Mouse (Mus musculus) heart, adult 11 months (tissue): ENCODE measurements around the gene Egln2.

Experiments
- DNase-seq: peaks from one replicate; pipeline ENCODE4 v3.0.0; 2022

Gene Egln2

DNA sequence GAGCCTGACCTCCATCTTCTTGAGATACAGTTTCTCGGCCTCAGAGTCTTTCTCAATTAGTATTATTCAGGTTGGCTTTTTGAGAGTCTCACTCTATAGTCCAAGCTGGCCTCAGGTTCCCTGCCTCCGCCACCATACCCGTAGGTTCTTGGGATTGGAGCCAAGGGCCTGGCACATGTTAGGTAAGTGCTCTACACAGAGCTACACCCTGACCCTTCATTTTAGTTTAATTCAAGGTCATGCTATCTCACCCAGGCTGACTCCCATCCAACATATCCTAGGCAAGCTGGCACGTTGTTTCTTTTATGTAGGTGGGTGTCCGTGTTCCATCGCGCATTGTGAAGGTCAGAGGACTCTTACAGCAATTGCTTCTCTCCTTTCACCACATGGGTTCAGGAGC is 8.3 kb upstream of the Egln2 start:
- DNase-seq, result no peak

- DNase-seq, result peak; percentile 89
These were observed 7.9 kb upstream of the Egln2 start for GRCm38 (mm10) chr7:27174496-27174895.

DNA sequence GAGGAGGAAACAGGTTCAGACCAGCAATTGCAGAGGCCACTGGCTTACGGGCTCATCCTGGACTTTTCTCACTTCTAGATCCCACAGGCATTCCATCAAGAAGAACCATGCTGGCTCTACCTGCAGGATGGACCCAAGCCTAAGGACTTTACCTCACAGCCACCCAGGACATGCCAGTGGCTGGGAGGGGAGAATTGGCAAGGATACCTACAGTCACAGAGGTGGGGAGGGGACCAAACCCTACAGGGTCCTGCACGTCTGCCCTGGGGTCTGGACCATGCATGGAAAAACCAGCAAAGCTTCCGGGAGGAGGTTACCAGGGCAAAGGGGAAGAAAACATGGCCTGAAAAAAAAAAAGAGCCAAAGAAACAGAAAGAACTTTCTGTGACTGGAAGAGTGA is 4.4 kb upstream of the Egln2 start:
- peak; percentile 91 for DNase-seq

- peak; percentile 94 for DNase-seq
These were observed 1.8 kb upstream of the Egln2 start for GRCm38 (mm10) chr7:27168371-27168770.

DNA sequence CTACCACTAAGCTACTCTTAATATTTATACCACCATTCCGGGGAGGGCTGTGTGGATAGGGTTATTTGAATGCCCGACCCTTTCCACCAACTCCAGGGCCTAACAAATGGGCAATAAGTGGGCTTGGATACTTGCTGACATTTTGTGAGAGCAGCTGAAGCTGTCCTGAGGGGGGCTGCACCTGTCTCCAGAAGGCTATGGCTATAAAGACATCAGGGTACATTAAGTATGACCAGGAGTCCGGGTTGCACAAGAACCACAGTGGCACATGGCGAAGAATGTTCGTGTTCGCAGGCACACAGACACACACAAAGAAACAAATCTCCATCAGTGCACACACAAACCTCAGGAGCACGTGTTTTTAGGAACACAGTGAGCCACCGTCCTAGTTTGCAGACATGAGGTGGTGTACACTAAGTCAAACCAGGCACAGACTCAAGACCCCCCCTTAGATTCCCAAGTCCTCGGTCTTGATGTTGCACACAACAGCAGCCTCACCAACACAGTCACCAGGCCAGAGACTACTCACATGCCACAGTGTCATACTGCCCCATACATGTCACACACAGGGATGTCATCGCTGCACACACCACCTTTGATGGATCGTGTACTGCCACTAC is 983 bp upstream of the Egln2 start:
- DNase-seq, result peak; percentile 92

- peak; percentile 100 for DNase-seq
These were observed 381 bp downstream of the Egln2 start for GRCm38 (mm10) chr7:27166229-27166613.

GRCm38 (mm10) chr7:27165696-27166095 is 906 bp downstream of the Egln2 start:
- DNase-seq, result peak; percentile 89

GRCm38 (mm10) chr7:27165007-27165655 is 1.5 kb downstream of the Egln2 start:
- DNase-seq, result peak; percentile 96

DNA sequence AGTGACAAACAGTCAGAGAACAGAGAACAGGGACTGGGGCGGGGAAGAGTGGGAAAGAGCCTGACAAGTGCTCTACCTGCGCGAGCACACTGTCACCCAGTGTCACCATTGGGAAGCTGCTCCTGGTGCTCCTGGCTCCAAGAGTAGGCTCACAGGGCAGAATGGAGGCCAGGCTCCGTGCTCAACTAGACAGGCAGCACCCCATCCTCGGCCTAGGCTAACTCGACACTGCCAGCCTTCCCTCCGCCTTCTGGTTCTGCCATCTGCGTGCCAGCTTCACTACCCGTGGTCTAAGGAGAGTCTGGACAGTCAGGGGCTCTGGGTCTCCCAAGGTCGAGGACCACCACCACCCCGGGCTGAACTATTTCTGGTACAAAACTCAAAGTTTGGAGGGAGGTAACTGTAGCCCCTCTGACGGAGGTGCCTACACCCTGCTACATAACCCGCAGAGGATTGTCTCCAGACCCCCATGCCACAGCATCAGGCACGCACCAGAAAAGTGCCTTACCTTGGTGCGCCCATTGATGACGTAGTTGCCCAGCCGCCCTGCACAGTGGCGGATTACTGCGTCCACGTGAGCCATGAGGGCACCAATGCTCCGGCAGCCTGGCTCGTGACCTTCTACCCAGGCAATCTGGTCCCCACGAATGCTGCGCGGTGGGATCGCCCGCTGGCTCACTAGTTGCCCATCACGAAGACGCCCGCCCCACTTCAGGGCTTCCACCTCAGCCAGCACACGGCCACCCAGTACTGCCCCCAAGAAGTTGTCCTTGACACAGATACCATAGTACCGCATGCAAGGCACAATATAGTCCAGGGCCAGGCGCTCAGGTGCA is 2.3 kb downstream of the Egln2 start:
- peak; percentile 94 for DNase-seq

GRCm38 (mm10) chr7:27163450-27163805 is 3.2 kb downstream of the Egln2 start:
- peak; percentile 91 for DNase-seq

DNA sequence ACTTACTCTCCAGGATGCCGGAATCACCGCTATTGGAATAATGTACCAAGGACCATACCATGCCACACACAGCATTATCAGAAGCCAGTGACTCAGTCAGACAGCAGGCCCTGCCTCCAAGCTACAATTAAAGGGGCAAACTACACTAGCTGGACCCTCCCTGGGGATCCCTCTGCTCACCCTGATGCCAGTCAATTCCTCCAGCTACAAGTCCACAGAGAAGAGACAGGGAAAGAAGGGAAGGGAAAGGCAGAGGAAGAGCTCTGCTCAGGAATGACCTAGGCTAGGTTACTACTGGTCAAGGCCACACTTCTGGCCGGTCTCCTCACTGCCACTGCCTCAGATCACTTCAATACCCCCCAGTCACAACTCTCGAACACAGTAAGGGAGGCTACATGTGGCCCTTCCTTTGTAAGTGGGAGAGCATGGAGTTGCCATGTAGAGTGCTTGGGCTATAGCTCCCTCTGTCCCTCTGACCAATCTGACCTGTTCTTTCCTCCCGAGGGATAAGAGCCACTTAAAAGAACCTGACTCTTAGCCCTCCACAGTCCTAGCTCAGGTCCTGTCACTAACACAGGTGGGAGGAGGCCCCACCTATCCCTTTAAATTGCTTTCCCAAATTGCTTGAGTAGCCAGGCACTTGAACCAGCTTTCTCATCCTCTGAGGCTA is 3.7 kb downstream of the Egln2 start:
- DNase-seq, result peak; percentile 88

GRCm38 (mm10) chr7:27161744-27162143 is 4.9 kb downstream of the Egln2 start:
- DNase-seq, result peak; percentile 97

DNA sequence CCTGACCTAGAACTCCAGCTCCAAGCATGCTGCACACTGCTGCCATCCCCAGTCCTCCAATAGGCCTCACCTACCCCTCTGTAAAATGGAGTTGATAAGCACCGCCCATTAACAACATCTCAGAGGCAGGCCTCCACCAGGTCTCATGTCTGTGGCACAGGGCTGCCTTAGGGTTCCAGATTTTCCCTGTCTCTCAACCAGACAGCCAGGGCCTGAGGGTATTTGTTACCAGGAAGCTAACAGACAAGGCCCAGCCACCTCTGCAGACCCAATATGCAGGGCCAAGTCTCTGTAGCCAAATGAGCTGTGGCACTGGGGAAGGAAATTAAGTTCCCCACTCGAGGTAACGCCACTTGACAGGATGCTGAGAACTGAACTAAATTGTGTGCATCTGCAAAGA is 5.7 kb downstream of the Egln2 start:
- DNase-seq, result peak; percentile 93

GRCm38 (mm10) chr7:27159882-27160281 is 6.7 kb downstream of the Egln2 start:
- DNase-seq, result peak; percentile 99

DNA sequence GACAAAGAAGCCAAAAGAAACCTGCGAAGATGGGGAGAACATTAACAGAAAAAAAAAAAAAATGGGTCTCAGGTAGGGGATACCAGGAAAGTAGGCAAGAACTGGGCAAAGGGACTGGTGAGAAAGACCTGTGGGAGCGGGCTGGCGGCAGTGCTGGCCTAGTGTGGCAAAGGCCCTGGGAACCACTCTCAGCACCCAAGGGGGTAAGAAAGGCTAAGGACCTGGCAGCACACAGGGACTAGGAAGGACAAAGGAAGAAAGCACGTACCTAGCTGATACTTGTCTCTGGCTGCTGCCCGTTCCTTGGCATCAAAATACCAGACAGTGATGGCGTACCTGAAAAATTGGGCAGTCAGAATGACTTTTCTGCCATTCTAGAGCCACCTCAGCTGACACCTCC is 7.3 kb downstream of the Egln2 start:
- peak; percentile 92 for DNase-seq

- DNase-seq, result peak; percentile 91
These were observed 8.4 kb downstream of the Egln2 start for GRCm38 (mm10) chr7:27158171-27158570.

GRCm38 (mm10) chr7:27156005-27156404 is 10.6 kb downstream of the Egln2 start:
- peak; percentile 91 for DNase-seq

- peak; percentile 97 for DNase-seq
These were observed 13.3 kb downstream of the Egln2 start, which contains the start of gene Cyp2t4 for GRCm38 (mm10) chr7:27153205-27153764. Cyp2t4 (plus strand) TSS chr7:27153714.

DNA sequence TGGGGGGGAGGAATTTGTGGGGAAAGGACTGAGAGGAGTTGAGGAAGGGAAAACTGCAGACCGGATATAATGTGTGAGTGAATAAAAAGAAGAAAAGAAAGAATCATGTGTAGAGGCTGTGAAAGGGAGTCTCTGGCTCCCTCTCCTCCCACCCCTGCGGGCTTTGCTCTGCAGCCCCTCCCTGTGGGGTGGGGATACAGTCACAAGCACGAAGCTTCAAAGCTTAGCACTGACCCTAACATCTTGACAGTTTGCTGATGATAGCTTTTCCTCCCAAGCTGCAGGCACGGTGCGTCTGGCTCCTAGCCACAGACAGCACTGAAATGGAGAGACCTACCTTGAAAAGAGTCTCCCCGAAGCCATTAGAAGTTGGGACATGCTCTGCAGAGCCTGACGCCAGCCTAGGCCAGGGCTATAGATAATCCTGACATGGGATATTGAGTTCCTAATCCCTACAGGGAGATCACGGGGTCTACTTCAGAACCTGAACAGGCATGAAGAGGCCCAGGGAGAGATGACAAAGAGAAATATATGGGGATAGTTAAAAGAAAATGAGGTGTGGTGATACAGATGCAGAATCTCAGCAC is 30.1 kb downstream of the Egln2 start:
- DNase-seq, result peak; percentile 68

DNA sequence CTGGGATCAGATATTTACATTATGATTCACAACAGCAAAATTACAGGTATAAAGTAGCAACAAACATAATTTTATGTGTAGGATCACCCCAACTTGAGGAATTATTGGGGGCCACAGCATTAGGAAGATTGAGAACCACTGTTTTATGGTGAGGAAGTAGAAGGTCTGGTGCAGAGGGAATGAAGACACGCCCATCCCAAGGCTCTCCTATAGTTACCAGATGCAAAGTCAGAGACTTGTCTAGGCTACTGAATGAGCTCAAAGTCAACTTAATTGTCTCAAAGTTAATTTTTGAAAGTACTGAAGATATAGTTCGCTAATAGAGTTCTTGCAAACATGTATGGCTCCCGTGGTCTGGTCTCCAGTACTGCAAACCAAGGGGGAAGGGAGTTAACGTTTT is 32.8 kb downstream of the Egln2 start:
- DNase-seq, result no peak

DNA sequence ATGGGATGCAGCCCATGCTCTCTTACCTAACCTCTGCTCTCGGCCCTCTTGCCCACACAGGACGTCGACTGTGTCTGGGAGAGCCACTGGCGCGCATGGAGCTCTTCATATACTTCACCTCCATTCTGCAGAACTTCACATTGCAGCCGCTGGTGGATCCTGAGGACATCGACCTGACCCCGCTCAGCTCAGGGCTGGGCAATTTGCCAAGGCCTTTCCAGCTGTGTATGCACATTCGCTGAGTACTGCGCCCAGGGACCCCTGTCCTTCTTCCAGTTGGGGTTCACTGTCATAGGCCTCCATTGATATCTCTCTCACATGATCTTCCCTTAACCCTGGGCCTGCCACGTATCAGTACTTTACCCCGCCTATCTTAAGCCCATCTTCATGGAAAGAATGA is 33.4 kb downstream of the Egln2 start:
- peak; percentile 87 for DNase-seq

GRCm38 (mm10) chr7:27132588-27132987 is 34.0 kb downstream of the Egln2 start:
- DNase-seq, result peak; percentile 90

- DNase-seq, result peak; percentile 71
These were observed 35.2 kb downstream of the Egln2 start for GRCm38 (mm10) chr7:27131387-27131786.
